Mouse (Mus musculus) testis, adult 2 months (tissue): Measurements from ENCODE around the gene Nup153.

ENCODE experiments used
- CTCF ChIP-seq: fragments of 200-500 bp; IDR thresholded peaks from 2 replicates; pipeline ENCODE4 v1.5.1; 2012; ENCODE audit warnings: low read depth, mild to moderate bottlenecking, inconsistent platforms, low read length, moderate library complexity; ENCODE audit not compliant: control insufficient read depth, insufficient read depth, insufficient replicate concordance
- POLR2A ChIP-seq: fragments of 200-500 bp; IDR thresholded peaks from 2 replicates; pipeline ENCODE4 v1.6.1; 2012; ENCODE audit warnings: low read depth, mild to moderate bottlenecking, inconsistent platforms, low read length, moderate library complexity; ENCODE audit not compliant: control insufficient read depth

DNA sequence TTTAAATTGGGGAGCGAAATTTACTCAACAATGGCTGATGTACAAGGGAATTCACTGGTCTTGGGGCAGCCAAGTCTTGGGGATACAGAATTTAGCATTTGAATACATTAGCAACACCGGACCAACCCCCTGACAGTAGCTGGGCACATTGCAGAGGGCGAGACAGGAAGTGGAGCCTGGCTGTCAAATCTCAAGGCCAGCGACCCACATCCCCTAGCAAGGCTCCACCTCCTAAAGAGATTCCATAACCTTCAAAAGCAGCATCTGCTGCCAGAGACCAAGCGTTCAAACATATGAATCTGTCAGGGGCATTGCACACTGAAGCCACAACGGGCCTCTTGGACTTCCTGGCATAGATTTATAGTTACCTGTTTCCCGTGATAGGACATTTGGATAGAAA lies 75.9 kb downstream of the Nup153 start:
- TF ChIP-seq CTCF = no peak
- no peak for TF ChIP-seq POLR2A
